Mouse (Mus musculus) cortical plate, adult 2 months (tissue): ENCODE measurements at regions not wholly inside any gene's neighbourhood (a gene's known extent, or its start where the extent isn't known, plus 50 kb on each side); places are given as distances from the start of the nearest gene placed in this dataset.

Experiments used
- CTCF ChIP-seq: fragments of 200-500 bp; IDR thresholded peaks from 2 replicates; pipeline ENCODE4 v1.5.1; 2011; ENCODE audit warnings: mild to moderate bottlenecking, control low read depth, low read length; ENCODE audit not compliant: insufficient read depth; ENCODE audit errors: extremely low read depth
- POLR2A ChIP-seq: fragments of 200-500 bp; IDR thresholded peaks from 2 replicates; pipeline ENCODE4 v1.6.1; 2011; ENCODE audit warnings: mild to moderate bottlenecking, low read length, control low read depth; ENCODE audit not compliant: insufficient read depth; ENCODE audit errors: extremely low read depth

DNA sequence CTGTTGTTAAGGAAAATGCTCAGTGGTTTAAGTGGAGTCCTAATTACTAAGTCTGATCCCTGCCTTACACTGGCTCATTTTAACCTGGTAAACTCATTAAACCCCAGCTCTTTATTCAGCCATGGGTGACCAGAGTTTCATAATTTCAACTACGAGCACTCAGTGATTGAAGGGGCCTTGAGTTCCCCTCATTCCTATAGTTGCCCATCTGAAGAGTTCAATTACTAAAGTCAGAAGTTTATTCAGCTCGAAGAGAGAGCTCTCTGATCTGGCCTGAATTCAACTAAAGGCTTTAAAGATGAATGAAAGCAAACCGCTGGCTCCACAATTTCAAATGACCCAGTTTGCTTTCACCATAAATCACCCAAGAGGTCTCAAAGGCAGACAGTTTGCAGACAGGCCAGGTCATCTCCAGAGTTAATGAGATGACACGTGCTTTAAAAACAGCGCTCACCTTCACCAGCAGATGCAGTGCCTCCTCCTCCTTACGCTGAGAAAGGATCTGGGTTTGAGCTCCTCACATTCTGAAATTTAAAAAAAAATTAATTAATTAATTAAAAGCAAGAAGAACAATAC lies 154.3 kb upstream of the Slc24a2 start:
- TF ChIP-seq POLR2A (no peak), CTCF (no peak)
